14 mouse cellular contexts compared by ENCODE assay signal in genomic region chr7:105783861-105784260, GRCm38 (mm10). TPM values are rescaled to one million over a fixed set of nuclear protein-coding genes. Genes with fewer than 3 reads are reported as not detected.
DNase-seq lines count a peak whose midpoint lies in the region; ATAC-seq lines count a peak whose summit lies in the region.
"Had no signal": no experiment of that assay in that cellular context is flagged by ENCODE, and none has a peak within 500 bp of the region (broad histone marks: within the 10 kb centered on the region; RNA-seq: fewer than 3 reads in every experiment).

No protein-coding gene starts in this region.

- intact Hi-C loops in heart, postnatal 14 days (cut with DNase I) = no loop called here
- intact Hi-C loops in left cerebral cortex, postnatal 25 days (cut with DNase I) = no loop called here

- peak overlapping the region; percentile 41 for H3K4me2 ChIP-seq in heart, embryonic 13.5 days
- H3K4me2 ChIP-seq in midbrain, embryonic 12.5 days (replicated peaks) = peak overlapping the region; percentile 80; the same call in 1 of the 2 replicates
- H3K4me2 ChIP-seq in midbrain, embryonic 11.5 days = no peak overlapping the region
- peak overlapping the region; percentile 97 for H3K4me2 ChIP-seq in hindbrain, embryonic 14.5 days (replicated peaks)
- peak overlapping the region; percentile 78 for H3K4me2 ChIP-seq in neural tube, embryonic 15.5 days

- H3K9ac ChIP-seq in heart, embryonic 13.5 days = no peak overlapping the region
- 0 out of 2 replicates have a peak overlapping the region, but pooled peaks have one; percentile 1 for H3K9ac ChIP-seq in midbrain, embryonic 12.5 days (replicated peaks)
- H3K9ac ChIP-seq in midbrain, embryonic 11.5 days (ENCODE audit: low read length) = no peak overlapping the region
- H3K9ac ChIP-seq in hindbrain, embryonic 14.5 days = peak overlapping the region; percentile 49; the same call in 1 of the 2 replicates
- no peak overlapping the region for H3K9ac ChIP-seq in neural tube, embryonic 15.5 days (replicated peaks)
- H3K9ac ChIP-seq: liver, embryonic 14.5 days had no signal

- ATAC-seq in heart, embryonic 13.5 days (ENCODE audit: extremely low read depth, insufficient number of reproducible peaks, low FRiP score, low TSS enrichment) = no peak
- ATAC-seq in midbrain, embryonic 12.5 days (ENCODE audit: low FRiP score, low read depth) = no peak
- ATAC-seq in midbrain, embryonic 11.5 days (ENCODE audit: low FRiP score) = no peak
- ATAC-seq in hindbrain, embryonic 14.5 days (ENCODE audit: low FRiP score) = no peak
- ATAC-seq in neural tube, embryonic 15.5 days (ENCODE audit: low FRiP score) = no peak

- 51% methylated on average over 4 of the region's 4 CpGs for WGBS in heart, embryonic 13.5 days
- WGBS in midbrain, embryonic 12.5 days = 45% methylated on average over 4 of the region's 4 CpGs
- WGBS in midbrain, embryonic 11.5 days = 41% methylated on average over 4 of the region's 4 CpGs
- 40% methylated on average over 4 of the region's 4 CpGs for WGBS in hindbrain, embryonic 14.5 days
- 53% methylated on average over 4 of the region's 4 CpGs for WGBS in neural tube, embryonic 15.5 days

- H3K4me3 ChIP-seq in heart, embryonic 13.5 days = no peak overlapping the region
- 0 out of 2 replicates have a peak overlapping the region, but pooled peaks have one; percentile 12 for H3K4me3 ChIP-seq in midbrain, embryonic 12.5 days
- H3K4me3 ChIP-seq in midbrain, embryonic 11.5 days (ENCODE audit: low read depth, low read length) = no peak overlapping the region
- H3K4me3 ChIP-seq in hindbrain, embryonic 14.5 days (replicated peaks; ENCODE audit: low read length) = no peak overlapping the region
- no peak overlapping the region for H3K4me3 ChIP-seq in neural tube, embryonic 15.5 days (replicated peaks)

- H3K27me3 ChIP-seq in heart, embryonic 13.5 days (replicated peaks) = peaks cover 14% of the 10 kb centered on the region
- H3K27me3 ChIP-seq in midbrain, embryonic 12.5 days = no peaks in the 10 kb centered on the region
- H3K27me3 ChIP-seq in midbrain, embryonic 11.5 days (ENCODE audit: control insufficient read depth, insufficient read depth, low read length) = no peaks in the 10 kb centered on the region
- no peaks in the 10 kb centered on the region for H3K27me3 ChIP-seq in hindbrain, embryonic 14.5 days (ENCODE audit: control insufficient read depth, insufficient read depth, low read length)
- H3K27me3 ChIP-seq in neural tube, embryonic 15.5 days (replicated peaks) = no peaks in the 10 kb centered on the region

- H3K4me1 ChIP-seq in heart, embryonic 13.5 days = peaks cover 56% of the 10 kb centered on the region
- H3K4me1 ChIP-seq in midbrain, embryonic 12.5 days = peaks cover 51% of the 10 kb centered on the region
- H3K4me1 ChIP-seq in midbrain, embryonic 11.5 days (ENCODE audit: control insufficient read depth, insufficient read depth, low read length) = peaks cover 34% of the 10 kb centered on the region
- H3K4me1 ChIP-seq in hindbrain, embryonic 14.5 days (replicated peaks; ENCODE audit: control insufficient read depth, insufficient read depth, low read length) = peaks cover 52% of the 10 kb centered on the region
- H3K4me1 ChIP-seq in neural tube, embryonic 15.5 days = peaks cover 65% of the 10 kb centered on the region

- no peaks in the 10 kb centered on the region for H3K9me3 ChIP-seq in heart, embryonic 13.5 days
- no peaks in the 10 kb centered on the region for H3K9me3 ChIP-seq in midbrain, embryonic 12.5 days
- no peaks in the 10 kb centered on the region for H3K9me3 ChIP-seq in midbrain, embryonic 11.5 days (ENCODE audit: control insufficient read depth, low read length)
- no peaks in the 10 kb centered on the region for H3K9me3 ChIP-seq in hindbrain, embryonic 14.5 days (ENCODE audit: control insufficient read depth, low read length)
- H3K9me3 ChIP-seq in neural tube, embryonic 15.5 days (replicated peaks) = no peaks in the 10 kb centered on the region

- no peak for DNase-seq in heart, postnatal 14 days
- no peak for DNase-seq in midbrain, embryonic 11.5 days (ENCODE audit: low spot score, missing footprints)
- no peak for DNase-seq in hindbrain, embryonic 14.5 days (ENCODE audit: low spot score)
- no peak for DNase-seq in left cerebral cortex, postnatal 25 days (ENCODE audit: low spot score in 2 of 2)
- DNase-seq in frontal cortex, postnatal 10 days (ENCODE audit: low spot score in 2 of 2) = no peak
- DNase-seq: cerebellum, adult 8-10 months; thymus, postnatal 4 days had no signal

- no peak overlapping the region for H3K27ac ChIP-seq in heart, embryonic 13.5 days (replicated peaks)
- H3K27ac ChIP-seq in midbrain, embryonic 12.5 days (replicated peaks) = no peak overlapping the region
- H3K27ac ChIP-seq in midbrain, embryonic 11.5 days (ENCODE audit: low read depth, low read length) = no peak overlapping the region
- no peak overlapping the region for H3K27ac ChIP-seq in hindbrain, embryonic 14.5 days
- H3K27ac ChIP-seq in neural tube, embryonic 15.5 days (replicated peaks) = no peak overlapping the region
- H3K27ac ChIP-seq: liver, embryonic 14.5 days; macrophage; stomach, postnatal 0 days had no signal

- peaks cover 35% of the 10 kb centered on the region for H3K36me3 ChIP-seq in heart, embryonic 13.5 days
- H3K36me3 ChIP-seq in midbrain, embryonic 12.5 days = peaks cover 49% of the 10 kb centered on the region
- H3K36me3 ChIP-seq in midbrain, embryonic 11.5 days (ENCODE audit: control insufficient read depth, insufficient read depth, low read length) = peaks cover 8% of the 10 kb centered on the region
- H3K36me3 ChIP-seq in hindbrain, embryonic 14.5 days (replicated peaks; ENCODE audit: control insufficient read depth, insufficient read depth) = peaks cover 67% of the 10 kb centered on the region
- peaks cover 36% of the 10 kb centered on the region for H3K36me3 ChIP-seq in neural tube, embryonic 15.5 days

RNA-seq across cellular contexts. Expression of gene Dchs1, which starts 3.6 kb away (rescaled TPM):
- polyA plus RNA-seq in heart, embryonic 13.5 days (2015; fragmentation: Nextera tagmentation; extraction: Ambion mirVana) = 4.7 and 5.9 TPM in 2 replicates
- total RNA-seq in heart, postnatal 14 days (2021) = 10 to 100 TPM; 18.0 to 21.1 TPM
- 22.0 and 23.9 TPM in 2 replicates for polyA plus RNA-seq in midbrain, embryonic 12.5 days (2016; fragmentation: Nextera tagmentation; extraction: Ambion mirVana)
- polyA plus RNA-seq in midbrain, embryonic 11.5 days (2014; fragmentation: Nextera tagmentation; extraction: Ambion mirVana) = 10.7 and 12.7 TPM in 2 replicates
- polyA plus RNA-seq in hindbrain, embryonic 14.5 days (2014; fragmentation: Nextera tagmentation; extraction: Ambion mirVana) = 21.1 and 23.2 TPM in 2 replicates
- polyA plus RNA-seq in neural tube, embryonic 15.5 days (2015; fragmentation: Nextera tagmentation; extraction: Ambion mirVana) = 10.0 and 10.8 TPM in 2 replicates
- 10 to 100 TPM; 10.9 to 11.3 TPM for total RNA-seq in left cerebral cortex, postnatal 25 days (2021)
- total RNA-seq: granulocyte monocyte progenitor cell, adult 5-6 weeks had no signal

RNA-seq across cellular contexts. Expression of gene Mrpl17, which starts 27.0 kb away (rescaled TPM):
- polyA plus RNA-seq in heart, embryonic 13.5 days (2015; fragmentation: Nextera tagmentation; extraction: Ambion mirVana) = 226 and 239 TPM in 2 replicates
- 10 to 100 TPM; 96.0 to 96.7 TPM for total RNA-seq in heart, postnatal 14 days (2021)
- polyA plus RNA-seq in midbrain, embryonic 12.5 days (2016; fragmentation: Nextera tagmentation; extraction: Ambion mirVana) = 220 and 231 TPM in 2 replicates
- 245 and 258 TPM in 2 replicates for polyA plus RNA-seq in midbrain, embryonic 11.5 days (2014; fragmentation: Nextera tagmentation; extraction: Ambion mirVana)
- polyA plus RNA-seq in hindbrain, embryonic 14.5 days (2014; fragmentation: Nextera tagmentation; extraction: Ambion mirVana) = 164 and 208 TPM in 2 replicates
- 189 and 232 TPM in 2 replicates for polyA plus RNA-seq in neural tube, embryonic 15.5 days (2015; fragmentation: Nextera tagmentation; extraction: Ambion mirVana)
- total RNA-seq in left cerebral cortex, postnatal 25 days (2021) = 100 to 1,000 TPM in 1 of 2 experiments, 10 to 100 TPM in 1; 98.3 to 105 TPM

RNA-seq across cellular contexts. Expression of gene Tpp1, which starts 31.8 kb away (rescaled TPM):
- polyA plus RNA-seq in heart, embryonic 13.5 days (2015; fragmentation: Nextera tagmentation; extraction: Ambion mirVana) = 80.7 and 88.2 TPM in 2 replicates
- 10 to 100 TPM; 41.6 to 42.5 TPM for total RNA-seq in heart, postnatal 14 days (2021)
- polyA plus RNA-seq in midbrain, embryonic 12.5 days (2016; fragmentation: Nextera tagmentation; extraction: Ambion mirVana) = 44.4 and 56.7 TPM in 2 replicates
- 54.1 and 57.9 TPM in 2 replicates for polyA plus RNA-seq in midbrain, embryonic 11.5 days (2014; fragmentation: Nextera tagmentation; extraction: Ambion mirVana)
- polyA plus RNA-seq in hindbrain, embryonic 14.5 days (2014; fragmentation: Nextera tagmentation; extraction: Ambion mirVana) = 48.2 and 51.6 TPM in 2 replicates
- polyA plus RNA-seq in neural tube, embryonic 15.5 days (2015; fragmentation: Nextera tagmentation; extraction: Ambion mirVana) = 41.4 and 50.2 TPM in 2 replicates
- total RNA-seq in left cerebral cortex, postnatal 25 days (2021) = 10 to 100 TPM; 54.2 to 60.3 TPM

RNA-seq across cellular contexts. Expression of gene Taf10, which starts 39.7 kb away (rescaled TPM):
- 120 and 134 TPM in 2 replicates for polyA plus RNA-seq in heart, embryonic 13.5 days (2015; fragmentation: Nextera tagmentation; extraction: Ambion mirVana)
- 10 to 100 TPM; 81.0 to 88.8 TPM for total RNA-seq in heart, postnatal 14 days (2021)
- polyA plus RNA-seq in midbrain, embryonic 12.5 days (2016; fragmentation: Nextera tagmentation; extraction: Ambion mirVana) = 164 and 185 TPM in 2 replicates
- 163 and 195 TPM in 2 replicates for polyA plus RNA-seq in midbrain, embryonic 11.5 days (2014; fragmentation: Nextera tagmentation; extraction: Ambion mirVana)
- polyA plus RNA-seq in hindbrain, embryonic 14.5 days (2014; fragmentation: Nextera tagmentation; extraction: Ambion mirVana) = 128 and 140 TPM in 2 replicates
- 101 and 102 TPM in 2 replicates for polyA plus RNA-seq in neural tube, embryonic 15.5 days (2015; fragmentation: Nextera tagmentation; extraction: Ambion mirVana)
- 100 to 1,000 TPM; 116 to 119 TPM for total RNA-seq in left cerebral cortex, postnatal 25 days (2021)

RNA-seq across cellular contexts. Expression of gene Rrp8, which starts 46.7 kb away (rescaled TPM):
- 25.0 and 25.1 TPM in 2 replicates for polyA plus RNA-seq in heart, embryonic 13.5 days (2015; fragmentation: Nextera tagmentation; extraction: Ambion mirVana)
- 10 to 100 TPM; 10.8 to 11.2 TPM for total RNA-seq in heart, postnatal 14 days (2021)
- polyA plus RNA-seq in midbrain, embryonic 12.5 days (2016; fragmentation: Nextera tagmentation; extraction: Ambion mirVana) = 40.1 and 41.7 TPM in 2 replicates
- polyA plus RNA-seq in midbrain, embryonic 11.5 days (2014; fragmentation: Nextera tagmentation; extraction: Ambion mirVana) = 41.2 and 45.0 TPM in 2 replicates
- polyA plus RNA-seq in hindbrain, embryonic 14.5 days (2014; fragmentation: Nextera tagmentation; extraction: Ambion mirVana) = 21.3 and 24.1 TPM in 2 replicates
- 27.8 and 28.8 TPM in 2 replicates for polyA plus RNA-seq in neural tube, embryonic 15.5 days (2015; fragmentation: Nextera tagmentation; extraction: Ambion mirVana)
- 10 to 100 TPM; 11.0 to 12.6 TPM for total RNA-seq in left cerebral cortex, postnatal 25 days (2021)

Comparison
In these comparisons a context has a peak if more than half of its experiments do, and no peak if none do; other contexts are left out.
1. H3K9ac ChIP-seq: peak in midbrain, embryonic 12.5 days (single experiment) and hindbrain, embryonic 14.5 days (single experiment); none in heart, embryonic 13.5 days (single experiment), midbrain, embryonic 11.5 days (single experiment) and neural tube, embryonic 15.5 days (single experiment).